ENCODE assay signal across 8 mouse cellular contexts in genomic region chr8:69974806-69975205, GRCm38 (mm10). TPM values are rescaled to one million over a fixed set of nuclear protein-coding genes. Genes with fewer than 3 reads are reported as not detected.
DNase-seq lines count a peak whose midpoint lies in the region; ATAC-seq lines count a peak whose summit lies in the region.

No protein-coding gene starts in this region.

- intact Hi-C loops in gastrocnemius, postnatal 14 days (cut with DNase I; ENCODE audit: low total_unique reads), result no loop called here

- H3K4me1 ChIP-seq in lung, embryonic 15.5 days, result peaks cover 38% of the 10 kb centered on the region
- peaks cover 53% of the 10 kb centered on the region for H3K4me1 ChIP-seq in forebrain, embryonic 10.5 days
- peaks cover 56% of the 10 kb centered on the region for H3K4me1 ChIP-seq in limb, embryonic 10.5 days
- peaks cover 34% of the 10 kb centered on the region for H3K4me1 ChIP-seq in neural tube, embryonic 15.5 days

- no peak for ATAC-seq in lung, embryonic 15.5 days (ENCODE audit: borderline replicate concordance, extremely low read depth, low FRiP score, low TSS enrichment)
- no peak for ATAC-seq in neural tube, embryonic 15.5 days (ENCODE audit: low FRiP score)
- no peak for ATAC-seq in granulocyte monocyte progenitor cell, adult 5-6 weeks (replicated peaks; ENCODE audit: poor library complexity, severe bottlenecking)

- peak overlapping the region; percentile 91 for H3K4me3 ChIP-seq in lung, embryonic 15.5 days
- peak overlapping the region; percentile 99 for H3K4me3 ChIP-seq in forebrain, embryonic 10.5 days
- H3K4me3 ChIP-seq in limb, embryonic 10.5 days, result peak overlapping the region; percentile 92
- peak overlapping the region; percentile 99 for H3K4me3 ChIP-seq in neural tube, embryonic 15.5 days (replicated peaks)

- peak overlapping the region; percentile 89 for H3K4me2 ChIP-seq in lung, embryonic 15.5 days
- peak overlapping the region; percentile 93 for H3K4me2 ChIP-seq in neural tube, embryonic 15.5 days

- H3K9ac ChIP-seq in lung, embryonic 15.5 days, result peak overlapping the region; percentile 79
- H3K9ac ChIP-seq in neural tube, embryonic 15.5 days (replicated peaks), result peak overlapping the region; percentile 74

- no peaks in the 10 kb centered on the region for H3K36me3 ChIP-seq in lung, embryonic 15.5 days
- H3K36me3 ChIP-seq in forebrain, embryonic 10.5 days (replicated peaks), result no peaks in the 10 kb centered on the region
- H3K36me3 ChIP-seq in limb, embryonic 10.5 days, result peaks cover 4% of the 10 kb centered on the region; the same call in 1 of the 2 replicates
- H3K36me3 ChIP-seq in neural tube, embryonic 15.5 days, result no peaks in the 10 kb centered on the region

- no peaks in the 10 kb centered on the region for H3K27me3 ChIP-seq in lung, embryonic 15.5 days
- H3K27me3 ChIP-seq in forebrain, embryonic 10.5 days (ENCODE audit: poor library complexity, severe bottlenecking), result peaks cover 8% of the 10 kb centered on the region; the same call in 1 of the 2 replicates
- H3K27me3 ChIP-seq in limb, embryonic 10.5 days (ENCODE audit: low read depth, poor library complexity, severe bottlenecking), result no peaks in the 10 kb centered on the region
- H3K27me3 ChIP-seq in neural tube, embryonic 15.5 days (replicated peaks), result no peaks in the 10 kb centered on the region

- H3K9me3 ChIP-seq in lung, embryonic 15.5 days, result no peaks in the 10 kb centered on the region
- no peaks in the 10 kb centered on the region for H3K9me3 ChIP-seq in forebrain, embryonic 10.5 days
- no peaks in the 10 kb centered on the region for H3K9me3 ChIP-seq in limb, embryonic 10.5 days (replicated peaks)
- H3K9me3 ChIP-seq in neural tube, embryonic 15.5 days (replicated peaks), result no peaks in the 10 kb centered on the region

- DNase-seq in lung, postnatal 25 days (ENCODE audit: low spot score), result no peak
- no peak for DNase-seq in forebrain, embryonic 10.5 days (ENCODE audit: extremely low spot score, low spot score)
- DNase-seq in limb, embryonic 10.5 days (ENCODE audit: low spot score), result no peak
- DNase-seq in gastrocnemius, postnatal 14 days, result no peak
- DNase-seq in thymus, postnatal 36 days, result no peak

- peak overlapping the region; percentile 84 for H3K27ac ChIP-seq in lung, embryonic 15.5 days
- peak overlapping the region; percentile 98 for H3K27ac ChIP-seq in forebrain, embryonic 10.5 days
- peak overlapping the region; percentile 94 for H3K27ac ChIP-seq in limb, embryonic 10.5 days
- H3K27ac ChIP-seq in neural tube, embryonic 15.5 days (replicated peaks), result peak overlapping the region; percentile 81

- 34% methylated on average over 5 of the region's 5 CpGs for WGBS in lung, embryonic 15.5 days
- WGBS in forebrain, embryonic 10.5 days, result 35% methylated on average over 5 of the region's 5 CpGs
- 35% methylated on average over 5 of the region's 5 CpGs for WGBS in limb, embryonic 10.5 days
- WGBS in neural tube, embryonic 15.5 days, result 32% methylated on average over 5 of the region's 5 CpGs

RNA-seq across cellular contexts. Expression of gene Gatad2a, which starts 21.4 kb away (rescaled TPM):
- 60.3 and 64.3 TPM in 2 replicates for polyA plus RNA-seq in lung, embryonic 15.5 days (2015; fragmentation: Nextera tagmentation; extraction: Ambion mirVana)
- polyA plus RNA-seq in forebrain, embryonic 10.5 days (2016; fragmentation: Nextera tagmentation; extraction: Ambion mirVana), result 51.7 and 57.1 TPM in 2 replicates
- 58.9 and 69.2 TPM in 2 replicates for polyA plus RNA-seq in limb, embryonic 10.5 days (2016; fragmentation: Nextera tagmentation; extraction: Ambion mirVana)
- 24.8 and 24.9 TPM in 2 replicates for polyA plus RNA-seq in neural tube, embryonic 15.5 days (2015; fragmentation: Nextera tagmentation; extraction: Ambion mirVana)
- total RNA-seq in granulocyte monocyte progenitor cell, adult 5-6 weeks (2014; fragmentation: Nextera tagmentation), result 51.7 and 69.2 TPM in 2 replicates
- 47.5 and 58.2 TPM in 2 replicates for total RNA-seq in granulocyte monocyte progenitor cell, adult 5-6 weeks (2017)
- total RNA-seq in gastrocnemius, postnatal 14 days (2021), result 10 to 100 TPM; 31.0 to 35.1 TPM
